Mouse (Mus musculus): ENCODE data around the gene Pms2.

GRCm38 (mm10) chr5:143871547-143872169 is 38.1 kb upstream of the Pms2 start:
- TF ChIP-seq CTCF (IDR thresholded peaks at IDR 0.05; ENCODE audit: low read depth), result no peak
- no peak for TF ChIP-seq EP300 (optimal IDR thresholded peaks at IDR 0.05)

Measured in stomach, postnatal 0 days (tissue).